8 mouse cellular contexts compared by ENCODE assay signal in the genomic region with DNA sequence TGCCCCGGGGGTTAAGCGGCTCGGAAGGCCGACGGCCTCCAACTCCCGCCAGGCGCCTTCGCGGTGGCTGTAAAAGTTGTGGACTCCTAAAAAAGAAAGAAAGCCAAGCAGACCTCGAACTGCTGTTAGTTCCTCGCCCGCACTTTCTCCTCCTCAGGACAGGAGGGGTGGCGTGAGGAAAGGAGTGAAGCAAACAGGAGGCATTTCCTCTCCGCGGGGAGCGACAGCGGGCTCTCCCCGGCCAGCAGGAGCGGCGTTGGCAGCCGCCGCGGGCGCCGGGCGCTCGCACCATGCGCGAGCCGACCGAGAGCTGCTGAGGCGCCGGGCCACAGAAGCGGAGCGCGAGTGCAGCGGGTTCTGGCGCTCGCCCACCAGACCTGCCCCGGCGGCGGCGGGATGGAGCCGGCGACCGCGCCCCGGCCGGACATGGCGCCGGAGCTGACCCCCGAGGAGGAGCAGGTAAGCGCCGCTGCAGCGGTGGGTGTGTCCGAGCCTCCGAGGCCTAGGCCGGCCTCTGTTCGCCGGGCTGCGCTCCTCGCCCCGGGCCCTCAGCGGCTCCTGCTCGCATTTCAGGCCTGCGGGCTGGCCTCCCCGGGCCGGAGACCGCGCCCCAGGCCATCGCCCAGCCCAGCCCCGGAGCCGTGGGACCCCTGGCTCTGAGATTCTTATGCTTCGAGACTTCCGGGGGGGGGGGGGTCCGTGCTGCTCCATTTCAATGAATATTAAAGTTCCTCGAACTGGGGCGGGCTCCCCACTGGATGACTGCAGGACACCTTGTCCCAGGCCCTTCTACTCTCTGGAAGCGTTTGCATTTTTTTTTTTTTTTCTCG. TPM values are rescaled to one million over a fixed set of nuclear protein-coding genes. Genes with fewer than 3 reads are reported as not detected.
DNase-seq lines count a peak whose midpoint lies in the region; ATAC-seq and TF ChIP-seq lines count a peak whose summit lies in the region.

No protein-coding gene starts in this region.

- peak overlapping the region; percentile 89 for H3K9ac ChIP-seq in embryonic facial prominence, embryonic 15.5 days
- H3K9ac ChIP-seq in heart, embryonic 11.5 days (ENCODE audit: low read depth, low read length) = peak overlapping the region; percentile 98
- peak overlapping the region; percentile 91 for H3K9ac ChIP-seq in kidney, embryonic 15.5 days
- peak overlapping the region; percentile 77 for H3K9ac ChIP-seq in liver, embryonic 16.5 days (ENCODE audit: low read depth, low read length)
- H3K9ac ChIP-seq in neural tube, embryonic 13.5 days = peak overlapping the region; percentile 99

- peak overlapping the region; percentile 71 for H3K4me2 ChIP-seq in embryonic facial prominence, embryonic 15.5 days (replicated peaks)
- peak overlapping the region; percentile 76 for H3K4me2 ChIP-seq in heart, embryonic 11.5 days
- peak overlapping the region; percentile 63 for H3K4me2 ChIP-seq in kidney, embryonic 15.5 days
- peak overlapping the region; percentile 90 for H3K4me2 ChIP-seq in liver, embryonic 16.5 days (ENCODE audit: low read depth, low read length)
- peak overlapping the region; percentile 88 for H3K4me2 ChIP-seq in neural tube, embryonic 13.5 days

- peak overlapping the region; percentile 87 for H3K27ac ChIP-seq in bone marrow macrophage, adult 2 months (ENCODE audit: insufficient read depth, low read depth, low read length)
- peak overlapping the region; percentile 96 for H3K27ac ChIP-seq in embryonic facial prominence, embryonic 15.5 days (replicated peaks)
- H3K27ac ChIP-seq in heart, embryonic 11.5 days (ENCODE audit: low read depth, low read length) = peak overlapping the region; percentile 97
- H3K27ac ChIP-seq in kidney, embryonic 15.5 days = peak overlapping the region; percentile 98
- peak overlapping the region; percentile 83 for H3K27ac ChIP-seq in liver, embryonic 16.5 days (ENCODE audit: low read length)
- peak overlapping the region; percentile 96 for H3K27ac ChIP-seq in neural tube, embryonic 13.5 days (replicated peaks)
- no peak overlapping the region for H3K27ac ChIP-seq in thymus, adult 2 months (ENCODE audit: control insufficient read depth, insufficient read depth, low read length)

- no peaks in the 10 kb centered on the region for H3K36me3 ChIP-seq in embryonic facial prominence, embryonic 15.5 days
- no peaks in the 10 kb centered on the region for H3K36me3 ChIP-seq in heart, embryonic 11.5 days (ENCODE audit: control insufficient read depth, insufficient read depth, low read length)
- H3K36me3 ChIP-seq in kidney, embryonic 15.5 days = no peaks in the 10 kb centered on the region
- H3K36me3 ChIP-seq in liver, embryonic 16.5 days (ENCODE audit: control insufficient read depth, insufficient read depth) = no peaks in the 10 kb centered on the region
- peaks cover 6% of the 10 kb centered on the region; the same call in 1 of the 2 replicates for H3K36me3 ChIP-seq in neural tube, embryonic 13.5 days
- no peaks in the 10 kb centered on the region for H3K36me3 ChIP-seq in thymus, adult 2 months (ENCODE audit: control insufficient read depth, insufficient read depth, low read length)

- peak; percentile 45 for DNase-seq in thymus, adult 2 months

- H3K4me1 ChIP-seq in bone marrow macrophage, adult 2 months (ENCODE audit: control insufficient read depth, insufficient read depth, low read length) = peaks cover 9% of the 10 kb centered on the region
- no peaks in the 10 kb centered on the region for H3K4me1 ChIP-seq in embryonic facial prominence, embryonic 15.5 days
- H3K4me1 ChIP-seq in heart, embryonic 11.5 days (ENCODE audit: control insufficient read depth, insufficient read depth, low read length) = peaks cover 5% of the 10 kb centered on the region; the same call in 1 of the 2 replicates
- peaks cover 15% of the 10 kb centered on the region for H3K4me1 ChIP-seq in kidney, embryonic 15.5 days
- H3K4me1 ChIP-seq in liver, embryonic 16.5 days (ENCODE audit: control insufficient read depth, low read depth, low read length) = peaks cover 8% of the 10 kb centered on the region
- H3K4me1 ChIP-seq in neural tube, embryonic 13.5 days (replicated peaks) = peaks cover 28% of the 10 kb centered on the region
- peaks cover 6% of the 10 kb centered on the region for H3K4me1 ChIP-seq in thymus, adult 2 months (replicated peaks; ENCODE audit: control insufficient read depth, insufficient read depth, low read length)

- ATAC-seq in CD4-positive, CD25-positive, alpha-beta regulatory T cell, adult 4 months = peak; percentile 62
- ATAC-seq in embryonic facial prominence, embryonic 15.5 days (ENCODE audit: insufficient number of reproducible peaks, low FRiP score, low TSS enrichment, low read depth) = peak; percentile 70
- peak; percentile 69 for ATAC-seq in heart, embryonic 11.5 days (replicated peaks; ENCODE audit: insufficient number of reproducible peaks, low FRiP score, low TSS enrichment)
- ATAC-seq in kidney, embryonic 15.5 days (replicated peaks; ENCODE audit: low FRiP score) = peak; percentile 71
- peak; percentile 75 for ATAC-seq in liver, embryonic 16.5 days (ENCODE audit: low read depth)
- ATAC-seq in neural tube, embryonic 13.5 days (ENCODE audit: low read depth) = peak; percentile 60

- TF ChIP-seq POLR2A in bone marrow macrophage, adult 2 months (IDR thresholded peaks at IDR 0.05; ENCODE audit: borderline replicate concordance, low read depth, low read length) = no peak
- no peak for TF ChIP-seq POLR2A in thymus, adult 2 months (IDR thresholded peaks at IDR 0.05; ENCODE audit: control insufficient read depth, extremely low read depth, insufficient read depth, low read length, poor library complexity)

- 0 out of 2 replicates have a peak, but pooled peaks have one; percentile 16 for TF ChIP-seq CTCF in bone marrow macrophage, adult 2 months (IDR thresholded peaks at IDR 0.05; ENCODE audit: low read depth, low read length)
- no peak for TF ChIP-seq CTCF in thymus, adult 2 months (IDR thresholded peaks at IDR 0.05; ENCODE audit: borderline replicate concordance, control insufficient read depth, extremely low read depth, insufficient read depth, low read length, poor library complexity)

- no peaks in the 10 kb centered on the region for H3K27me3 ChIP-seq in embryonic facial prominence, embryonic 15.5 days
- no peaks in the 10 kb centered on the region for H3K27me3 ChIP-seq in heart, embryonic 11.5 days (ENCODE audit: control insufficient read depth, insufficient read depth, low read length)
- no peaks in the 10 kb centered on the region for H3K27me3 ChIP-seq in kidney, embryonic 15.5 days
- H3K27me3 ChIP-seq in liver, embryonic 16.5 days (ENCODE audit: control insufficient read depth, insufficient read depth, low read depth, low read length) = peaks cover 18% of the 10 kb centered on the region
- no peaks in the 10 kb centered on the region for H3K27me3 ChIP-seq in neural tube, embryonic 13.5 days
- H3K27me3 ChIP-seq in thymus, adult 2 months (ENCODE audit: control insufficient read depth, insufficient read depth, low read length) = no peaks in the 10 kb centered on the region

- peak overlapping the region; percentile 97 for H3K4me3 ChIP-seq in bone marrow macrophage, adult 2 months (ENCODE audit: insufficient read depth, low read length)
- peak overlapping the region; percentile 60 for H3K4me3 ChIP-seq in embryonic facial prominence, embryonic 15.5 days (replicated peaks)
- peak overlapping the region; percentile 85 for H3K4me3 ChIP-seq in heart, embryonic 11.5 days (ENCODE audit: low read depth, low read length)
- peak overlapping the region; percentile 96 for H3K4me3 ChIP-seq in kidney, embryonic 15.5 days (replicated peaks)
- H3K4me3 ChIP-seq in liver, embryonic 16.5 days (ENCODE audit: low read depth, low read length) = peak overlapping the region; percentile 76
- peak overlapping the region; percentile 87 for H3K4me3 ChIP-seq in neural tube, embryonic 13.5 days
- H3K4me3 ChIP-seq in thymus, adult 2 months (ENCODE audit: control insufficient read depth, insufficient read depth, low read length) = peak overlapping the region; percentile 57

- under 1% methylated on average over 79 of the region's 80 CpGs for WGBS in embryonic facial prominence, embryonic 15.5 days
- WGBS in heart, embryonic 11.5 days (ENCODE audit: insufficient replicate concordance) = under 1% methylated on average over 71 of the region's 80 CpGs
- WGBS in kidney, embryonic 15.5 days = under 1% methylated on average over 72 of the region's 80 CpGs
- WGBS in liver, embryonic 16.5 days (ENCODE audit: insufficient replicate concordance) = 0% methylated on average over 66 of the region's 80 CpGs
- under 1% methylated on average over 74 of the region's 80 CpGs for WGBS in neural tube, embryonic 13.5 days
- under 1% methylated on average over 76 of the region's 80 CpGs for WGBS in thymus, adult 2 months

- no peaks in the 10 kb centered on the region for H3K9me3 ChIP-seq in embryonic facial prominence, embryonic 15.5 days (replicated peaks)
- H3K9me3 ChIP-seq in heart, embryonic 11.5 days (replicated peaks; ENCODE audit: control insufficient read depth, low read length) = no peaks in the 10 kb centered on the region
- H3K9me3 ChIP-seq in kidney, embryonic 15.5 days (replicated peaks) = no peaks in the 10 kb centered on the region
- H3K9me3 ChIP-seq in liver, embryonic 16.5 days (replicated peaks; ENCODE audit: control insufficient read depth, low read length) = no peaks in the 10 kb centered on the region
- H3K9me3 ChIP-seq in neural tube, embryonic 13.5 days = no peaks in the 10 kb centered on the region

RNA-seq across cellular contexts. Expression of gene Ptpn9, which starts 0.7 kb away (rescaled TPM):
- polyA plus RNA-seq in CD4-positive, CD25-positive, alpha-beta regulatory T cell, adult 4 months (2017; shearing (Covaris generic)) = 1 to 10 TPM; 3.4 to 5.0 TPM
- polyA plus RNA-seq in bone marrow macrophage, adult 2 months (2012; ENCODE audit: insufficient read depth, insufficient read length, missing spikeins) = 15.6 and 18.5 TPM in 2 replicates
- polyA plus RNA-seq in embryonic facial prominence, embryonic 15.5 days (2015; fragmentation: Nextera tagmentation; extraction: Ambion mirVana) = 26.6 and 27.2 TPM in 2 replicates
- polyA plus RNA-seq in heart, embryonic 11.5 days (2014; fragmentation: Nextera tagmentation; extraction: Ambion mirVana) = 21.9 and 22.0 TPM in 2 replicates
- 22.7 and 24.2 TPM in 2 replicates for polyA plus RNA-seq in kidney, embryonic 15.5 days (2015; fragmentation: Nextera tagmentation; extraction: Ambion mirVana)
- polyA plus RNA-seq in liver, embryonic 16.5 days (2015; fragmentation: Nextera tagmentation; extraction: Ambion mirVana) = 2.7 and 3.1 TPM in 2 replicates
- 24.4 and 25.3 TPM in 2 replicates for polyA plus RNA-seq in neural tube, embryonic 13.5 days (2015; fragmentation: Nextera tagmentation; extraction: Ambion mirVana)
- polyA plus RNA-seq in thymus, adult 2 months (2012; rRNA removed) = 15.0 and 20.5 TPM in 2 replicates

RNA-seq across cellular contexts. Expression of gene Snupn, which starts 44.7 kb away (rescaled TPM):
- 10 to 100 TPM; 22.1 to 23.8 TPM for polyA plus RNA-seq in CD4-positive, CD25-positive, alpha-beta regulatory T cell, adult 4 months (2017; shearing (Covaris generic))
- polyA plus RNA-seq in bone marrow macrophage, adult 2 months (2012; ENCODE audit: insufficient read depth, insufficient read length, missing spikeins) = 5.2 and 8.1 TPM in 2 replicates
- 25.3 and 27.9 TPM in 2 replicates for polyA plus RNA-seq in embryonic facial prominence, embryonic 15.5 days (2015; fragmentation: Nextera tagmentation; extraction: Ambion mirVana)
- polyA plus RNA-seq in heart, embryonic 11.5 days (2014; fragmentation: Nextera tagmentation; extraction: Ambion mirVana) = 19.0 and 21.6 TPM in 2 replicates
- 24.1 and 28.3 TPM in 2 replicates for polyA plus RNA-seq in kidney, embryonic 15.5 days (2015; fragmentation: Nextera tagmentation; extraction: Ambion mirVana)
- 7.1 and 7.8 TPM in 2 replicates for polyA plus RNA-seq in liver, embryonic 16.5 days (2015; fragmentation: Nextera tagmentation; extraction: Ambion mirVana)
- polyA plus RNA-seq in neural tube, embryonic 13.5 days (2015; fragmentation: Nextera tagmentation; extraction: Ambion mirVana) = 28.7 and 29.0 TPM in 2 replicates
- 6.1 and 6.3 TPM in 2 replicates for polyA plus RNA-seq in thymus, adult 2 months (2012; rRNA removed)

RNA-seq across cellular contexts. Expression of gene Imp3, which starts 58.1 kb away (rescaled TPM):
- 10 to 100 TPM; 42.6 to 57.1 TPM for polyA plus RNA-seq in CD4-positive, CD25-positive, alpha-beta regulatory T cell, adult 4 months (2017; shearing (Covaris generic))
- 62.4 and 64.1 TPM in 2 replicates for polyA plus RNA-seq in bone marrow macrophage, adult 2 months (2012; ENCODE audit: insufficient read depth, insufficient read length, missing spikeins)
- 89.4 and 95.0 TPM in 2 replicates for polyA plus RNA-seq in embryonic facial prominence, embryonic 15.5 days (2015; fragmentation: Nextera tagmentation; extraction: Ambion mirVana)
- polyA plus RNA-seq in heart, embryonic 11.5 days (2014; fragmentation: Nextera tagmentation; extraction: Ambion mirVana) = 65.6 and 66.0 TPM in 2 replicates
- polyA plus RNA-seq in kidney, embryonic 15.5 days (2015; fragmentation: Nextera tagmentation; extraction: Ambion mirVana) = 90.8 and 93.7 TPM in 2 replicates
- polyA plus RNA-seq in liver, embryonic 16.5 days (2015; fragmentation: Nextera tagmentation; extraction: Ambion mirVana) = 38.1 and 42.0 TPM in 2 replicates
- polyA plus RNA-seq in neural tube, embryonic 13.5 days (2015; fragmentation: Nextera tagmentation; extraction: Ambion mirVana) = 80.2 and 85.5 TPM in 2 replicates
- 315 and 327 TPM in 2 replicates for polyA plus RNA-seq in thymus, adult 2 months (2012; rRNA removed)
